In the genomic region with DNA sequence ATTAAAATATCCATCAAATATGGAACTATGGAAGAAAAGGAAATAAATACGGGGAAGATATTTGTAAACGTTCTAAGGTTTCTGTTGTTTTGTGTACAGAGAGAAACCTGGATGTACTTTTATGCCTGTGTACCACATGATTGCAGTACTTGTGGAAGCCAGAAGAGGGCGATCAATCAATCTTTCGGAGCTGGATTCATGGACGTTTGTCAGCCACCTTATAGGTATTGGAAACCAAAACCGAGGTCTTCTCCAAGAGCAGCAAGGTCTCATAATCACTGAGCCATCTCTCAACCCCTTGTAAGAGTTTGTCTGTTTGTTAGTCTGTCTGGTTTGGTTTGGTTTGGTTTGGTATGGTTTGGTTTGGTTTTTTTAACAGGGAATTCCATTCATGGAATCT, we compare ENCODE assay signal across 9 mouse cellular contexts.
DNase-seq lines count a peak whose midpoint lies in the region; TF ChIP-seq lines count a peak whose summit lies in the region.
"Had no signal": no experiment of that assay in that cellular context is flagged by ENCODE, and none has a peak within 500 bp of the region (broad histone marks: within the 10 kb centered on the region; RNA-seq: fewer than 3 reads in every experiment).

No protein-coding gene starts in this region.

- no peak for TF ChIP-seq CTCF in thymus, adult 2 months (IDR thresholded peaks at IDR 0.05; ENCODE audit: borderline replicate concordance, control insufficient read depth, extremely low read depth, insufficient read depth, low read length, poor library complexity)

- WGBS in thymus, adult 2 months, result 63% methylated on average over 6 of the region's 6 CpGs

- no peak overlapping the region for H3K4me3 ChIP-seq in thymus, adult 2 months (ENCODE audit: control insufficient read depth, insufficient read depth, low read length)
- H3K4me3 ChIP-seq: myocyte had no signal

- H3K4me1 ChIP-seq in thymus, adult 2 months (replicated peaks; ENCODE audit: control insufficient read depth, insufficient read depth, low read length), result no peaks in the 10 kb centered on the region; the same call in 1 of the 2 replicates

- no peak for TF ChIP-seq POLR2A in thymus, adult 2 months (IDR thresholded peaks at IDR 0.05; ENCODE audit: control insufficient read depth, extremely low read depth, insufficient read depth, low read length, poor library complexity)

- peak; percentile 10 for DNase-seq in gastrocnemius, adult 18-20 months (ENCODE audit: low spot score)
- DNase-seq in gastrocnemius, postnatal 10 days, result no peak
- DNase-seq in thymus, adult 2 months, result peak; percentile 47
- DNase-seq in thymus, adult 18-20 months, result no peak
- peak; percentile 25 to 68 for DNase-seq in heart, postnatal 10 days
- DNase-seq in retina, postnatal 7 days (ENCODE audit: low read depth, low spot score), result peak; percentile 24
- DNase-seq in layer of hippocampus, postnatal 14 days (ENCODE audit: low spot score in 2 of 2), result no peak
- DNase-seq in frontal cortex, postnatal 14 days (ENCODE audit: low spot score in 2 of 2), result no peak

- no peak overlapping the region for H3K27ac ChIP-seq in thymus, adult 2 months (ENCODE audit: control insufficient read depth, insufficient read depth, low read length)

- intact Hi-C loops in heart, postnatal 10 days (cut with DNase I), result loop anchor here (2.0 kb wide), 1 partner anchor 151 kb away; no protein-coding TSS in a partner anchor

- no peaks in the 10 kb centered on the region for H3K36me3 ChIP-seq in thymus, adult 2 months (ENCODE audit: control insufficient read depth, insufficient read depth, low read length)

- no peaks in the 10 kb centered on the region for H3K27me3 ChIP-seq in thymus, adult 2 months (ENCODE audit: control insufficient read depth, insufficient read depth, low read length)

Comparison
In these comparisons a context has a peak if more than half of its experiments do, and no peak if none do; other contexts are left out.
1. DNase-seq: peak in gastrocnemius, adult 18-20 months (single experiment), thymus, adult 2 months (single experiment), heart, postnatal 10 days (2 of 2) and retina, postnatal 7 days (single experiment); none in gastrocnemius, postnatal 10 days (single experiment), thymus, adult 18-20 months (0 of 2), layer of hippocampus, postnatal 14 days (0 of 2) and frontal cortex, postnatal 14 days (0 of 2).